Mouse (Mus musculus) subcutaneous adipose tissue, adult 2 months (tissue): ENCODE measurements around the gene Tubb5. TPM values are rescaled to one million over a fixed set of nuclear protein-coding genes. Genes with fewer than 3 reads are reported as not detected.

Experiments
- polyA plus RNA-seq: library from polyadenylated mRNA; depleted of rRNA; stranded (reverse); fragments of >200 nt; gene quantifications from 2 replicates; pipeline ENCODE4 v1.2.3, GENCODE M21; 2012; ENCODE audit warnings: low replicate concordance; rRNA removed

Gene Tubb5
- polyA plus RNA-seq = 262 and 722 TPM in 2 replicates

GRCm38 (mm10) chr17:35838122-35838544 lies at the start of gene Tubb5:
TSS of gene Tubb5 (minus strand) at chr17:35838306.

GRCm38 (mm10) chr17:35879245-35880057 lies 41.3 kb upstream of the Tubb5 start, which contains the start of gene Dhx16:
TSS of gene Dhx16 (plus strand) at chr17:35879819.

GRCm38 (mm10) chr17:35865481-35866280 lies 27.6 kb upstream of the Tubb5 start, which contains the start of gene Ppp1r18:
TSS of gene Ppp1r18 (plus strand) at chr17:35865593.

GRCm38 (mm10) chr17:35861198-35861857 lies 23.2 kb upstream of the Tubb5 start, which contains the start of gene Nrm:
TSS of gene Nrm (plus strand) at chr17:35861318.

GRCm38 (mm10) chr17:35841076-35841950 lies 3.2 kb upstream of the Tubb5 start, which contains the start of gene Mdc1:
TSS of gene Mdc1 (plus strand) at chr17:35841515.

GRCm38 (mm10) chr17:35822964-35823937 lies 14.9 kb downstream of the Tubb5 start, which contains the start of gene Flot1:
TSS of gene Flot1 (plus strand) at chr17:35823230.

GRCm38 (mm10) chr17:35821439-35822430 lies 16.4 kb downstream of the Tubb5 start, which contains the start of gene Ier3:
TSS of gene Ier3 (plus strand) at chr17:35821684.

Other genes starting within 250 kb of the Tubb5 start
- gene Sfta2, start 236.8 kb downstream of the Tubb5 start, polyA plus RNA-seq = not detected in 2 replicates
- 0.05 TPM in 1 of 2 replicates, not detected in the other for gene Gm9573, start 211.7 kb downstream of the Tubb5 start, polyA plus RNA-seq
- 0.04 and 0.19 TPM in 2 replicates for gene Mucl3, start 194.6 kb downstream of the Tubb5 start, polyA plus RNA-seq
- 21.8 and 47.6 TPM in 2 replicates for gene Vars2, start 170.7 kb downstream of the Tubb5 start, polyA plus RNA-seq
- 25.6 and 38.5 TPM in 2 replicates for gene Gtf2h4, start 164.6 kb downstream of the Tubb5 start, polyA plus RNA-seq
- 44.4 and 64.0 TPM in 2 replicates for gene Ddr1, start 133.7 kb downstream of the Tubb5 start, polyA plus RNA-seq
- 11.6 and 26.3 TPM in 2 replicates for gene Ier3, start 16.6 kb downstream of the Tubb5 start, polyA plus RNA-seq
- 74.1 and 117 TPM in 2 replicates for gene Flot1, start 15.1 kb downstream of the Tubb5 start, polyA plus RNA-seq
- 6.8 and 17.1 TPM in 2 replicates for gene Mdc1, start 3.2 kb upstream of the Tubb5 start, polyA plus RNA-seq
- 8.9 and 33.1 TPM in 2 replicates for gene Nrm, start 23.0 kb upstream of the Tubb5 start, polyA plus RNA-seq
- 70.8 and 77.1 TPM in 2 replicates for gene Ppp1r18, start 27.3 kb upstream of the Tubb5 start, polyA plus RNA-seq
- gene Dhx16, start 41.5 kb upstream of the Tubb5 start, polyA plus RNA-seq = 59.8 and 74.9 TPM in 2 replicates
- gene 2310061I04Rik, start 59.1 kb upstream of the Tubb5 start, polyA plus RNA-seq = 56.2 and 59.4 TPM in 2 replicates
- gene Atat1, start 71.8 kb upstream of the Tubb5 start, polyA plus RNA-seq = 55.6 and 80.0 TPM in 2 replicates
- 122 and 128 TPM in 2 replicates for gene Mrps18b, start 78.1 kb upstream of the Tubb5 start, polyA plus RNA-seq
- 18.8 and 32.6 TPM in 2 replicates for gene Ppp1r10, start 78.1 kb upstream of the Tubb5 start, polyA plus RNA-seq
- gene Abcf1, start 131.5 kb upstream of the Tubb5 start, polyA plus RNA-seq = 61.7 and 91.3 TPM in 2 replicates
- gene Gnl1, start 141.5 kb upstream of the Tubb5 start, polyA plus RNA-seq = 23.8 and 31.5 TPM in 2 replicates
- gene Prr3, start 141.9 kb upstream of the Tubb5 start, polyA plus RNA-seq = 18.8 and 28.7 TPM in 2 replicates
- gene H2-T24, start 182.3 kb upstream of the Tubb5 start, polyA plus RNA-seq = 2.8 and 14.8 TPM in 2 replicates
- 124 and 208 TPM in 2 replicates for gene H2-T23, start 194.5 kb upstream of the Tubb5 start, polyA plus RNA-seq
- 82.2 and 154 TPM in 2 replicates for gene H2-T22, start 204.4 kb upstream of the Tubb5 start, polyA plus RNA-seq
- 0.14 TPM in 1 of 2 replicates, not detected in the other for gene Gm6034, start 204.7 kb upstream of the Tubb5 start, polyA plus RNA-seq
- 0.21 and 0.52 TPM in 2 replicates for gene Gm11127, start 220.1 kb upstream of the Tubb5 start, polyA plus RNA-seq